Mouse (Mus musculus): ENCODE data around the gene Kcnk4.

- TF ChIP-seq CTCF (IDR thresholded peaks at IDR 0.05; ENCODE audit: insufficient read depth, low read length) (no peak), POLR2A (IDR thresholded peaks at IDR 0.05; ENCODE audit: borderline replicate concordance, extremely low read depth, low read depth, low read length) (no peak)
These were observed 60.1 kb downstream of the Kcnk4 start for GRCm38 (mm10) chr19:6874257-6874656.

All from lung, adult 2 months (tissue).